Mouse (Mus musculus) cerebellum, adult 9-11 months (tissue): ENCODE results near the gene Btbd7.
A peak's percentile ranks its signal among the peaks of the same experiment; 100 is the strongest.

Experiments
- DNase-seq: peaks from one replicate; pipeline ENCODE4 v3.0.0; 2022

Gene Btbd7

DNA sequence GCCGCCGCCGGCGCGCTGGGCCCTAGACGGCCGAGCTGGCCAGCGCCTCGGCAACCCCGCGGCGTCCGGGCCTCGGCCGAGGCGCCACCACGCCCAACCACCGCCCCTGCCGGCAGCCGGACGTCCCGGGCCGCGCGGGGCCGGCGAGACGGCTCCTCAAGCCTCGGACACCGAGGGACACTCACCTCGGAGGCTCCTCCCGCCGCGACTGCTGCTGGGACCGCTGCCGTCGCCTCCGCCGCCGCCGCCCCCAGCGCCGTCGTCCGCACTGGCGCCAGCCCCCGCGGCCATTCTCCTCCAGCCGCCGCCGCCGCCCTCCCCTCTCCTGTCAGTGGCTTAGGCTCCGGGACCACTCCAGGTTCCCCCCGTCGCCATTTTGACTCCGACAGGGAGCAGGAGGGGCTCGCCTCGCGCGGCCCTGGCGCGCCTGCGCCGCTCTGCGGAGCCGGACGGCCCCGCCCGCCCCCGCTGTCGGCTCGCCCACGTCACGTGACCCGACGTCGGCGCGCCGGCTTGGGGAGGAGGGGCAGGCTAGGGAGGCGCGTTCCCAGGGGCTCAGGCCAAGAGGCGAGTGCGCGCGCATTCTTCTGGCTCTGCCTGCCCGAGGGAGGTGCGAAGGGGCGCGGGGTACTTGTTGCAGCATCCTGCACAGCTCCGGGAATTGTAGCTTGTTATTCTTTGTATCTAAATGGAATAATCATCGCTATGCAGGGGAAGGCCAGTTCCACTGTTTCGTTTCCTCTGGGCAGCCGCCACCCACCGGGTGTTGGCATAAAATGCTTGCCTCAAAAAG is at the start of gene Btbd7:
Btbd7 (minus strand) TSS at position 441 of the 793 bp plus-strand sequence.
- DNase-seq: peak; percentile 96

DNA sequence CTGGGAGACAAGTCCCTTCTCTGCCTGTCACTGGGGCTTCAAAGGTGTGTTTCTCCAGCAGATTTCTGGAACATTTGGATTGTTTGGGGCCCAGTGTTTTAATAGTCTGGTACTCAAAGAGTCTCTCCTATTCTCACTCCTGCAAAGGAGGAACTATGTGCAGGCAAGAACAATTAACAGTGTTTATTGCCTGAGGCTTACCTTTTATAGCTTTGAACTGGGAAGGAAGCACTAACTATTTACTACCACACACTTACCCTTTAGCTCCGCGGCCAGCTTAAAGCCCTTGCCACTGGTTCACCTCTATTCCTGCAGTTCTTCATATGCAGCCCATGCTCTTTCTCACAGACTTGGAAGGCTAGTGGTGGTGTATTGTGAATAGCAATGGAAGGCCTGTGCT is 37.8 kb upstream of the Btbd7 start:
- DNase-seq: no peak

DNA sequence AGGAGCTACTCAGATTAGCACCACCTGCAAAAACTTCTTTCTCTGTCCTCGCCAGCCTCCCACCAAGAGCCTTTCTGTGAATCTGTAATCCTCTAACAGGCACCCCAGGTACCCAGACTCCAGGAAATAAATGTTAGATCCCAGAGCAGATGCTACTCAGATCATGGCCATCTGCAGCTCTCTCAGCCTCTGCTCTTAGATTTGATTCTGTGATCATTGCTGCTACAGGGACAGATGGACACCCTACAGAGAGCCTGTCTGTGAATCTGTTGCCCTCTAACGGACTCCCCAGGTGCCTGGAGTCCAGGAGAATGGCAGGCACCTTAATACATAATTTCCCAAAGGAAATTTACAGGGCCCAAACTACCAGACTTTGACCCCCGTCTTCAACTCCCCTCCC is 29.9 kb upstream of the Btbd7 start:
- peak; percentile 94 for DNase-seq

DNA sequence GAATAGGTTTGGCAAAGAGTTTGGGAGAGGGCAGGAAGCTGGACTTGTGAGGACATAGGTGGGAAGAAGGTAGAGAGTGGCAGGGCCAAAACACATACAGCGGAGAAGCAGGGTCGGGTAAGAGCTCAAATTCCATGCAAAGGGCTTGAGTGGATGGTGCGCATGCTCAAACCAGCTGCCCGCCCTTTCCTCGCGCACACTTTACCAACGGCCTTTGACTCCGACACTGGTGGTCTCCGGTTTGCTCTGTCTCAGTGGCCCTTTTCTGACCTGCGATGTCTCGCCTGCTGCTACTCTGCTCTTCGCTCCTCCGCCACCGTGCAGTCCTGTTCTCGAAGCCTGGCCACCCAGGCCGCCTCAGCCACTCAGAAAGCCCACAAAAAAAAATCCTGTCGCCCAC is 20.8 kb upstream of the Btbd7 start, which contains the start of gene Cox8c:
Cox8c (plus strand) TSS at position 226 of the 400 bp plus-strand sequence.
- DNase-seq: no peak

DNA sequence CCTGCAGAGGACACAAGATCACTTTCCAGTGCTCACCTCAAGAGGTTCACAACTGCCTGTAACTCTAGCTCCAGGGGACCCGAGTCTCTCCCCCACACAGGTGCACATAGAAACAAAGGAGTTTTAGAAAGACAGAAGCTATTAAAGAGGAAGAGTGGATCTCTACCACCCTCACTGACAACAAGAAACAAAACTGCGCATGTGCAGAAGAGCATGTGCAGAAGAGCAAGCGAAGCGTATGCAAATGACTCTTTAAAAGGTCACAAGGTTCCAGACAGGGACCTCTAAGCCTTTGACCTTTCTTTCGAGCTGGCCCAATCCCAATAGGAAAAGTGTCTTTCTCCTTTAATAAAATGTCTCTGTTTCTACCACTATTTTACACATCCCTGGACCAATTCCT is 10.3 kb upstream of the Btbd7 start:
- DNase-seq: no peak

DNA sequence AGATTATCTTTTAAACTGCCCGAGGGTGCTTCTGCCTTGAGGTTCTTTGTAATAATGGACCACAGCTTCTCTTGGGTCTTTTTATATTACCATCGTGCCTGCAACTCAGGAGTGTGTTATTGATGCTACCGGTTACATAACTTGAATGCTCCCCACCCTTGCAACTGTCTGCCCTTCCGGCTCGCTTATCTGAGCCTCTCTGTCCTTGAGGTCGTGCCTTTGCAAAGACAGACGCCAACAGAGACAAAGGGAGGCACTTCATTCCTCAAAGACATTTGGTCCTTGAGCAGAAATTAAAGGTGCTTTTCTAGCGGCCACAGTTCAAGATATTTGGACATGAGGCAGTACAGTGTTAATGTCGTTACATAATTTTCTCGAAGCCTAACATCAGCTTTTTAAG is 9.1 kb upstream of the Btbd7 start:
- DNase-seq: no peak

DNA sequence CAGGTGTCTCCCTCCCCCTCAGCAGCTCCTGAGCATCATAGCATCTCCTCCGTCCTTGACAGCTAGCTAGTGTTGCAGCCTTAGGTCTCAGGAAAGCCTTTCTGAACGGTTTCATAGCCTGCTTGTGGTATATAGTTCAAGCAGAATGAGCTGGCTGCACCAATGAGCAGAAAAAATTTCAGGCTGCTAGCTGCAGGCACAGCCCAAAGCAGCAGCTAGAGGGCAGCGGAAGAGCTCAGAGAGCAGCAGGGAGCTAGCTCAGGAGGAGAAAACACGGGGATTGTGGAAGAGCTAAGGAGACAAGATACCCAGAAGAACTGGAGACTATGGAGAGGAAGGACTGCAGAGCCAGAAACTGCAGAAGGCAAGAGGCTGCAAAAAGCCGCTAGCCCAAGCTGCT is 7.5 kb upstream of the Btbd7 start:
- DNase-seq: peak; percentile 33

DNA sequence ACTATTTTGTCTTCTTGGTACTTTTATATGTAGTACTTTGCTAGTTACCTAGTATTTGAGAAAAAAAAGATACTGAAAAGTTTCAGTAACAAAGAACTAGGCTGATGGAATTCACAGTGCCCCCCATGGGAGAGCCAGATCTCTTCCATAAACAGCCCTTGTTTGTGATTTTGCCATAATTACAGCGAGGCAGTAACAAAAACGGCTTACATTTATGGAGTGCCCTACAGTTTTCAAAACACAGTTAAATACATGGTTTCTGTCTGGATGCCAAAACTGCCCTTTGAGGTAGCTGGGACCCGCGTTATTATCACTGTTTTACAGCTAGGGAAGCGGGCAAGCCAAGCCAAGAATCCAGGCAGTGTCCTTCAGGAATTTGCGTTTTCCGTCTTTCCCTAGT is 630 bp upstream of the Btbd7 start:
- peak; percentile 49 for DNase-seq

DNA sequence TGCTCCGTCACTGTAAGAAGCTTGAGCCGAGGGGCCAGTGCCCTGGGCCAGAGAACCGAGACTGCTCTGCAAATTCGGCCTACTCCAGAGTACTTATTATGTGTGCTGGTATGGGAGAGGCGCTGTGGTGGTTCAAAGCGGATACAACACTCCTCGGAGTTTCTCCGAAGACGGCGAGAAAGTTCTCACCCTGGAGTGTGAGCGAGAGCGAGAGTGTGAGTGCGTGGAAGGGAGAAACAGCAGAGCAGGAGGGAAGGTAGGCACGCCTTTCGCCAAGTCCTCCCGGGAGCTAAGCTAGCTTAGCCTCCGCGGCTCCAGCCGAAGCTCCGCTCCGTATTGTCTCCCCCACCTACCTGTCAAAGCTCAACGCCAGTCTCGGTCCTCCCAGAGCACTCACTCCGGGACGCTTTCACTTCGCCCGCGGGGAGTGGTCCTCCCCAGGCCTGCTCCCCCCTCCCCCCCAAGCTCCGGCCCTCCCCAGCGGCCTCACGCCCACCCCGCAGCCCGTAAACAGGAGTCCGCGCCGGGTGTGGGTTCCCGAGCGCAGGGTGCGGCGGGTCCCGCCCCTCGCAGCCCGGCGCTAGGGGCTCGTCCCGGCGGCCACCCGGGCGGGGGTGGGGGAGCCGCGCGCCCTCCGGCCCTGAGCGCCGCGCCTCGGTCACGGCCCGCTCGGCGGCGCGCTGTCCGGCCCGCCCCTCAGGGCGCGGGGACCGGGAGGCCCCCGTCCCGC is 805 bp downstream of the Btbd7 start:
- DNase-seq: peak; percentile 53

DNA sequence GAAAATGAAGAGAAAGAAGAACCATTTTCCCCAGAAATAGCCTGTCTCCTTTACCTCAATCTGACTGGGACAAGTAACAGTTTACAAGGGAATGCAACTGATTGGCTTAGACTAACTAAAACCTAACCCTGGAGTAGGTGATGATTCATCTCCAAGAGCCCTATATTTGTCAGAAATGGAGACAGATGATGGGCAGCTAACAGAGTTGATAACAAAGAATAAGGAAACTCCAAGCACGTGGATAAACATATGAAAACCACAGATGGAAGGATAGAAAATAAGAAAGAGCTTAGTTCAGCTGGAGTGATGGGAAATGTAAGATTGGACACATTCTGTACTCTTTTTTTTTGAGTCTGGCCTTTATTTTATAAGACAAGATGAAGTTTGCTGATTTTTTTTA is 7.7 kb downstream of the Btbd7 start:
- DNase-seq: no peak

DNA sequence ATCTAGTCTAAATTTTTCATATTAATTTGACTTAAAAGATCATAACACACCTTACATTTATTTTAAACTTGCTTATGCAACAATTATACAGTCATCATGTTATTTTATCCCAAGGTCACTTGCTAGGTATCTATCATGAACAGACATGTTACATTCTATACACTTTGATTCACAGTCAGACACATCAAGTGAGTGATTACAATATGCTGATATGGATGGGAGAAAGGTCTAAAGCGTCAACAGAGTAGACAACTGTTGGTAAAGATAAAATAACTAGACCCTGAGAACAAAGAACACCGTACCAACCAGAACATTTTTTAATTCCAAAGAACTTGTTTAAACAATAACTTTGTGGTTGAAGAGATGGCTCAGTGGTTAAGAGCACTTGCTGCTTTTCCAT is 8.5 kb downstream of the Btbd7 start:
- no peak for DNase-seq

DNA sequence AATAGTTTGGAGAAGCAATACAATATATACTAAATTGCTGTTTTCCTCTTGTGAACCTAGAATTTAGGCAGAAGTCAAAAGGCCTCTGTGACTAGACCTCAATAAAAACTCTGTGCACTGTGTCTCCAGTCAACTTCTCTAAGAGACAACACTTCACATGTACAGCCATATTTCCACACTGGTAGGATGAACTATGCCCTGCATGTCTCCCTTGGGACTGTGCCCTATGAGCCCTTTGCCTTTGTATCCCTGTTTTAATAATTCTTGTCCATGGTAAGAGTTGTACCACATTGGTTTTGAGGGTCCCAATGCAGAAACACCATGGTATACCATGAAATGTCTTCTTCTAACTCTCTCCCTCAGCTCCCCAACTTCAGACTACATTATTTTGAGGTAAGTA is 17.5 kb downstream of the Btbd7 start:
- DNase-seq: no peak

DNA sequence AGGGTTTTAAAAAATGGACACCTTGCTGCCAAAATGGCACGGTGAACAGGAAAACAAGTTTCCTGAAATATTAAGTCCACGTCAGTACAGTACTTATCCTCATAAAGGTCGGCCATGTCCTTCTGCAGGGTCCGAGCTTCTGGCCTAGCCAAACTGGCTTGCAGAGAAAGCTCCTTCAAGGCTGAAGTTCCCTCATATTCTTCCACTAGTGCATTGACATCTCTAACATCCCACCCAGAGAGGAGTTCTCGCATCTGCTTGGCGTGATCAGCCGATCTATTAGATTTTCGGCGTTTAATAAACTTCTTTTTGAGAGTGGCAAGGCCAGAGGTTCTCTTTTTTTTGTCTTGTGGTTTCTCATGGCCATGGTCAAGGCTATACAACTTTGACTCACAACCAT is 40.0 kb downstream of the Btbd7 start:
- no peak for DNase-seq

DNA sequence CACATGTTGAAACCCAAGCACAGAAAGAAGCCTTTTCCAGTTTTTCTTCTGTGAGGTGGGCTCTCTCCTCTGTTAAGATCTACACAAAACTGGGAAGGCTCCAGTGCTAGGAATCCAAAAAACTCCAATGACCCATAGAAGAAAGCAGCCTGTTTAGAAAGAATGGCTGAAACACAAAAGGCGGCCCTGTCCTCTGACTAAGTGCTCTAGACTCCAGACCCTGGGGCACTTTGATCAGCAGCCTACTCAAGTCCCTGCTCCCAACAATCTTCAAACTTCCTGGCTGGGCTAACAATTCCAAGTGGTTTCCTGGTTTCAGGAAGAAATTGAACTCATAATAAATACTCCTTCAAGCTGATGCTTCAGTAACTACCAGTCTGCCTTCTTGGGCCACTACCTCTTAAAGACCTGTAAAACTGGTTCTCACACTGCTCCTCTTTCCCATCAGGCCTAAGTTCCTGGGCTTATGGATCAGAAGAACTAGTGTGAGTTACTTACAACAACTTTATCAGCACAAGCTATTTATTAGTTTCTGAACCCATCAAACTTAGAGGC is 45.4 kb downstream of the Btbd7 start:
- DNase-seq: no peak

DNA sequence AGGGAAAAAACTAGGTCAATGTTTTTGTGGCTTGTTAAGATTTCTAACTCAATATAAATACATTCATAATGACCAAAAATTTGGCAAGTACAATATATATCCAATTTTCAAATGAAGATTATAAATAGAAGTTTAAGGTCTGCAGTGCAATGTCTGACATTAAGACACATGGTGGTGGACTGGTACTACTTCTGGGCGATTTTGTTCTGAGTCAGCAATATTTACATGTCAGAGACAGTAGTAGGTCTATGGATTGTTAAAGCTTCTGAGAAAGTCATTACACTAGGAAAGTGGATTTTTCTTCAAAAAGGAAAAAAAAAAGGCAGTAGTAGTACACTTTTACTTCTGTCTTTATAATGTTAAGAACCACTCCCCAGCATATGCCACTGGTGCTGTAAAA is 46.4 kb downstream of the Btbd7 start:
- DNase-seq: no peak

DNA sequence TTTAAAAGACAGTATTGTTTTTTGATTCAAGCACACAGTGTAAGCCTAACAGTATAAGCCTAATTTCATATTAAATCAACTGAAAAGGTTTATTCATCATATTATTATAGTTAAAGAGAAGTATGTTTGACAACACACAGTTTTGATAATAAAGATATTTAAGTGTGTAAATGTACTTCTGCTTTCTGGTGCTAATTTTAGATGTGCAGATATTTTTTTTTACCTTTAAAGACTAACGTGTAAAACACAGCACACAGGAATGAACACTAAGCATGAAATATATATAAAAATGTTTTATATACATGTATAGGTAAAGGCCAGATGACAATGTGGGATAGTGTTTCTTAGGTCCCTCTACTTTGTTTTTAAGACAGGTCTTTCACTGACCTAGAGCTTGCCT is 51.2 kb downstream of the Btbd7 start:
- DNase-seq: no peak

DNA sequence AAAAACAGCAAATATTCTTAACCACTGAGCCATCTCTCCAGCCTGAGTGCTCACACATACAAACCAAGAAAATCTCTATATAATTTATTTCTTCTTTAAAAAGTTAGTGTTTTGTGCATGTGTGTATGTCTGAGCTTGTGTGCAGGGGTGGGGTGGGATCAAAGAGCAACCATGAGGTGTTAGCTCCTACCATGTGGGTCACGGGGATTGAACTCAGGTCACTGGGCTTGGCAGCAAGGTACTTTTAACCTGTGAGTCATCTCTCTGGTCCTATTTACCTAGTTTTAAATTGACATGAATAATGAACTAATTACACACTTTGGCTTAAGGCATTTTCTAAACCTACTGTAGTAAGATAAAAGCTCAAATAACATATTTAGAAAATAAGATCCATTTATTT is 51.9 kb downstream of the Btbd7 start:
- DNase-seq: no peak

DNA sequence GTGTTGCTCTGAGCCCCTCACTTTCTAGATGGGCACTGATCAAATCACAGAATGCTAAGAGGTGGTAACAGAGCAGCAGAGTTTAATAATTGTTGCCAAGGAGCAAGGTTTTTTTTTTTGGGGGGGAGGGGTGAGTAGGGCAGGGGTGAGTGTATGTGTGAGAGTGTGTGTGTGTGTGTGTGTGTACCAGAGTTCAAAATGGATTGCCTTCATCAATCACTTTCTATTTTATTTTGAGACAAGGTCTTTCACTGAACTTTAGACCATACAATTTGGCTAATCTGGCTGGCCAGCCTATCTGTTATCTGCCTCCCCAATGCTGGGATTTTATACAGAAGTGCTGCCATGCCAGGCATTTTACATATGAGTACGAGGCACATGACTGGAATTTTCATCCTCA is 63.4 kb downstream of the Btbd7 start:
- no peak for DNase-seq

DNA sequence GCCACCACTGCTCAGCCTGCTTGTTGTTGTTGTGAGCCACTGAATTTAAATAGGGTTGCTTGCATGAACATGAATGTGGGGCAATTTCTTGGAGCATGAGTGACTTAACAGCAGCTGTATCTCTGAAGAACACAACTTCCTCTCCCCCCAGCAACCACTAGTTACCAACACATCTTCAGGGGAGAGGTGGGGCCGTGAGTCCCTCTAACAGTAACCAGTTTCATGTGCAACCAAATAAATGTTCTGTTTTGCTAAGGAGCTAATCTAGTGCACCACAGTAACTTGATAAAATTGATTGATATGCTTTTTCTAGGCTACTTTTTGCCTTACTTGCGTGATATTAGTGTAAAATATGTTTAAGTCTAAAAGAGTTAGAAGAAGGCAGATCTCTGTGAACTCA is 78.7 kb downstream of the Btbd7 start:
- no peak for DNase-seq

DNA sequence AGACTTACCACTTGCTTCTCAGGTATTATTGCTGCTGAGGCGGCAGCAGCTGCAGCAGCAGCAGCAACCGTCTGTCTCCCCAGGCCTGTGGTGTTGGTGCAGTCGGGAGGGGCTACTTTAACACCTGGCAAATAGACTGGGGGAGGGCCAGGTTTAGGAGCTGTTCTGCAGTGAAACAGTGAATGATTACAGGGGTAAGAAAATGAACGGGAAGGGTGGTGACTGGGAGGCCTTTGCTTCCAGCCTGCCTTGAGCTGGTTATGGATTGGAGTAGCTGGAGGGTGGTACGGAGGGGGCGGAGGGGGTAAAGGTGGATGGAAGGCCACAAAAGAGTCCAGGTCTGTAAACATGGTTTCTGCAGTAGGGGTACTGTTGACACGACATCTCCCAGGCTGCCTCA is 90.3 kb downstream of the Btbd7 start:
- no peak for DNase-seq

DNA sequence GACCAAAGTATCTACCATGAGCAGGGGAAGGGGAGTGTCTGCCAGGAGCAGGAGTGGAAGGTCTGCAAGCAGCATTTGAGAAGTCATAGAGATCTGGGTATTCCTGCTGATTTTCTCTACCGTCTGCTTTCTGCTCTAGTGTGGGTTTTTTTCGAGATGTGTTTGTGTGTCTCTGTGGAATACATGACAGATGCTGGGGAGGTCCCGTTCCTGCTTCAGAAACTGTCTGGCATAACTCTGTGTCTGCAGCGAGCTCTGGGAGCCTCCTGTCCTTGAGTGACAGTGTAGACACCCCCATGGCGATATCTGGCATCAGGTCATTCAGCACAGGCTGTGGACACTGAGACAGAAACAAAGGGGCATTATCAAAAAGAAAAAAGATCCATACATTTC is 92.7 kb downstream of the Btbd7 start:
- no peak for DNase-seq

DNA sequence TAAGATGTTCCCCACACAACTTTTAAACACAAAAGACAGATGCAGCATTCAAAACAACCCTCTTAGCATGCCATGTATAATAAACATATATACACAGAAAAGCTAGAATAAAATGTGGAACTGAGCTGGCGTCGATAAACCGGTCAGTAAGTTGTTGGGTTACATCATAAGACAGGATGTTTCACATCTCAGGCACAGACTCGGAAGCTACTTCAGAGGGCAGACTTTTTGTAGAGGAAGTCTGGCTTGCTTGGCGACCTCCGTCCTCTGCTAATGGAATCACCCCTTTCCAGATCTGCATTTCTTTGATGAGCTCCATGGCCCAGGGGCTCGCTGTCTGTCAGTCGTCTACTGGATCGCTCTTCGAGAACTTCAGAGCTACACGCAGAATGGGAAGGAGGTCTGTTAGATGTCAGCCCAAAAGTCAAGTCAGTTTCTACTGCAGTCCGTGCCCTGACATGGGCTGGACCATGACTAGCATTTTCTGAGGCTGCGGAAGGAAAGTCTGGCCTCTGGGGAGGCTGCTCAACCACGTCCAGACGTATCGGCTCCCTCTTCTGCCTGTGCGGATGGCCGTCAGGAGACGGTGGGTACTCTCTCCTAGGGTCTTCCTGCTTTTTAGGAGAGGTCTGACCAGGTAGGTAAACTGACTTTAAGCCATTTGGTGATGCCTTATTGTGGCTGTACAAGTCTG is 93.2 kb downstream of the Btbd7 start:
- no peak for DNase-seq

DNA sequence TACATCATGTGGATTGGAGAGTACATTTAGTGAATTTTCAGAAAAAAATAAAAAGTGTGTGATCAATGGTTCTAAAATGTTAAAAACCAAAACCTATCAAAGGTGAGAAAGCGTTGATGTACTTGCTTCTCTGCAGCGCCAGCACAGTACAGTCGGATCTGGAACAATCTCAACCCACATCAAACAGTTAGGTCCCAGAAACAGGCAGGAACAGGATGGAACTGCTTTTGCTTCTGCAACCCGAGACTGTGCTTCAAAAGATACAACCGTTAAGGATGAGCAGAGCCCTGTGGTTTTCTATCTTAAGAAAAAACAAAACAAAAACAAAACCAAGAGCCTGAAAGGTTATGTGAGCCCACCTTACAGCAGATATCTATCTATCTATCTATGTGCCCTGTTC is 95.4 kb downstream of the Btbd7 start:
- no peak for DNase-seq

DNA sequence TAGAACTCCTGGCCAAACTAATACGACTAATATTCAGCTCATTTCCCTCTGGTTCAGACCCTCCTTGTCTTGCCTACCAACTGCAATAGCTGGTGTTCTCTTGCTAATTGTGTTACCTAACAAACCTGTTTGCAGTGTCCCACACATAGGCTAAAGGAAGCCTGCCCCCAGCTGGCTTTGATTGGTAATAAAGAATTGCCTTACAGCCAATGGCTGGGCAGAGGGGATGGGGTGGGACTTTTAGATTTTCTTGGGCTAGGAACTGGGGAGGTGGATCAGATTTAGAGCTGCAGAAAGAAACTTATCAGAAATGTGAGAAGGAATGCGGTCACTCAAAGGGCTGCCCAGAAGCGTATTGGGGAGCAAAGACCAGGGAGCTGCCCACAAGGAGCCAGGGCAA is 98.8 kb downstream of the Btbd7 start:
- DNase-seq: no peak
